Mouse (Mus musculus) ES-Bruce4 (cell line): ENCODE data around the gene Cdh23.

ENCODE experiments used
- CTCF ChIP-seq: IDR thresholded peaks from one replicate; pipeline ENCODE4 v1.8.1; 2011; ENCODE audit warnings: low read depth, low read length
- POLR2A ChIP-seq: IDR thresholded peaks from one replicate; pipeline ENCODE4 v1.8.1; 2011; ENCODE audit warnings: low read length; ENCODE audit not compliant: insufficient read depth

DNA sequence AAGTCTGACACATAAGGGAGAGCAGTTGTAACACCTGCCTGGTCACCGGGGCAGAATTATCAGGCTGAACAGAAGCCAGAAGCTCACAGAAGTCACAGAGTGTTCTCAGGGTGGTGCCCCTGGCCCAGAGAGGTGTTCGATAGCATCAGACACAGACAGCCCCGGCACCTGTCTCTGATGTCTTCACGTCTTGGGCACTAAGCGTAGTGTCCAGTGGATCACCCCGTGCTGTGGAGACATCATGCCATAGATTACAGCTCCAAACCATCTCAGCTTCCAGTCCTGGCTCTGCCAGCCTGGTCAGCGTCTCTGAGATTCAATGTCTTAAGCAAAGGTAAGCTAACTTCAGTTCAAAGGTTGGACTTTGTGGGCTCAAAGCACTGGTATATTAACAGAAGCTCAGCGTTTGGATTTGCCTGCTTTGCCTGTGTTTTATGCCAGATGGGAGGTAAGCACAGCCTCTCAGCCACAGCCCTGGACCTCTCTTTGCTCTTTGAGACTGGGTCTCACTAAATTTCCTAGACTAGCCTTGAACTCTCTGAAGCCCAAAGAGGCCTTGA lies 429.4 kb downstream of the Cdh23 start:
- no peak for TF ChIP-seq CTCF
- TF ChIP-seq POLR2A, result no peak
